Mouse (Mus musculus) olfactory bulb, adult 2 months (tissue): ENCODE results near the gene Tex21. TPM values are rescaled to one million over a fixed set of nuclear protein-coding genes. Genes with fewer than 3 reads are reported as not detected.
"Not testable (repeated sequence)": the region's sequence is repeated elsewhere in the genome, so short reads cannot be mapped to it uniquely, and the experiment has no call there.

Experiments
- H3K27ac ChIP-seq: fragments of 200-500 bp; 2 replicates; pipeline ENCODE4 v1.5.1; 2012; ENCODE audit warnings: low read depth, low read length; ENCODE audit not compliant: insufficient read depth
- H3K4me1 ChIP-seq: fragments of 200-500 bp; 2 replicates; pipeline ENCODE4 v1.6.1; 2012; ENCODE audit warnings: low read length; ENCODE audit not compliant: control insufficient read depth, insufficient read depth
- H3K4me3 ChIP-seq: fragments of 200-500 bp; 2 replicates; pipeline ENCODE4 v1.5.1; 2012; ENCODE audit warnings: mild to moderate bottlenecking, low read depth, low read length, moderate library complexity; ENCODE audit not compliant: insufficient read depth
- CTCF ChIP-seq: fragments of 200-500 bp; IDR thresholded peaks from 2 replicates; pipeline ENCODE4 v1.5.1; 2012; ENCODE audit warnings: low read depth, mild to moderate bottlenecking, low read length, moderate library complexity; ENCODE audit not compliant: insufficient read depth
- POLR2A ChIP-seq: fragments of 200-500 bp; IDR thresholded peaks from 2 replicates; pipeline ENCODE4 v1.6.1; 2012; ENCODE audit warnings: mild to moderate bottlenecking, low read depth, low read length, moderate library complexity; ENCODE audit not compliant: insufficient read depth
- WGBS: fragments of 180-500 bp; shearing (Covaris S2); methylation state at CpG from one replicate; pipeline ENCODE4 v1.1.7; 2018; 5-methylcytosine and 5-hydroxymethylcytosine counted together
- polyA plus RNA-seq: library from polyadenylated mRNA; stranded (reverse); fragments of >200 nt; gene quantifications from 2 replicates; pipeline ENCODE4 v1.2.4, GENCODE M21; 2012; ENCODE audit warnings: low replicate concordance; ENCODE audit not compliant: missing spikeins, insufficient read depth, insufficient read length

The Tex21 gene
- polyA plus RNA-seq, 1 experiment, result not detected

DNA sequence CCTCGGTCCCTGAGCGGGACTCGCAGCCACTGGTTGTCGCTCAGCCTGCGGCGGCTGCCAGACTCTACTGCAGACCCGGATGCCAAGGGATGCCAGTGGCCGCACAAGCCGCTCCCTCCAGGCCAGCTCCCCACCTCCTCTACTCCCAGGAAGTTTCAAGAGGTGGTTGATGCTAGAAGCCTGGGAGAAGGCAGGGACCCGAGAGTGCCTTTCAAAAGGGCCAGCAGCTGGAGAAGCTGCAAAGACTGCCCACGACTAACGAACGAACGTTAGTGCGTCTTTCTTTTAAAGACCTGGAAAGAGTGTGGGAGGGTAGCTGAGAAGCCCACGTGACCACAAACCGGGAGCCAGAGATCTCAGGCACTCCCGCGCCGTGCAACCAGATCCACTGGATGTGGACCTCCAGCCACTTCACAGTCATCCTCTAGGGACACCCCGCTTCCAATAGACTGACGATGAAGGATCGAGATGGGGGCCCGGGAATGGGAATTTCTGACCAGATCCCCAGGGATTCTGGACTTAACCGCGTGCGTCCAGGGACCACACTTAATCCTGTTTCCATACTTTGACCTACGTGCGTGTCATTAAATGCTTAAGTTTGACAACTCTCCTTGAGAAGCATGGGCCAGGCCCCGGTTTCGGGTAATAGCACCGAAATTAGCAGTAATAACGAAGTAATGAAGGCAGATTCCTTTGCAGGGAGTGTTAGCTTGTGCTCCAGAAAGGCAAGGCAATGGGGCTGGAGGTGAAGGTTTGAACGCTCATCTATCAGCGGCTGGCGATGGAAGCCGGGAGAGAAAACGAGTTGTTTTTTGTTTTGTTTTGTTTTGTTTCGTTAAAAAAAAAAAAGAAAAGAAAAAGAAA, 69.3 kb downstream of the Tex21 start, which contains the start of gene Esr2:
Gene Esr2, minus strand, starts transcription at position 260 of the 864 bp plus-strand sequence.
- peak within 1 kb of the TSS; percentile 38 for H3K4me3 ChIP-seq
- no peak within 1 kb of the TSS for H3K27ac ChIP-seq
- WGBS, result 2% methylated on average over 39 of the region's 39 CpGs
- H3K4me1 ChIP-seq, result peaks cover 6% of the 10 kb centered on the region; the same call in 1 of the 2 replicates
- no peak for TF ChIP-seq POLR2A
- TF ChIP-seq CTCF, result no peak

DNA sequence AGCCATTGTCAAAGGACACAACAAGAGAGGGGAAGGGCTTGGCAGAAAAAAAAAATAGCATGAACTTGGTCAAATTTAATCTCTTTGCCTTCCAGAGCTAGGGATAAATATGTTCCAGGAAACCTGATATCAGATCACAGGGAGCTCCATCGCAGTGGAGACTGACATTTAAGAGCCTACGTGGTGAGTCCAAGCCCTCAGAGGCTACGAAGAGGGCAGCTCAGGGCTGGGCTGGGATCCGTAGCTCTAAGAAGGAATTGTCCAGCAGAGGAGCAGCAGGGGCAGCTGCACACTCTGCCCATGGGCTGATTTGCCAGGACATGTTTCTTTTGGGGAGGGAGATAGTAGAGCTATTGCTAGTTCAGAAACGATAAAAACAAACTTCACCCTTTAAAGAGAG, 80.9 kb downstream of the Tex21 start:
- TF ChIP-seq POLR2A, result no peak
- no peak for TF ChIP-seq CTCF
- H3K4me3 ChIP-seq, result no peak overlapping the region
- WGBS, result 73% methylated on average over 5 of the region's 5 CpGs
- H3K4me1 ChIP-seq, result no peaks in the 10 kb centered on the region
- no peak overlapping the region for H3K27ac ChIP-seq

DNA sequence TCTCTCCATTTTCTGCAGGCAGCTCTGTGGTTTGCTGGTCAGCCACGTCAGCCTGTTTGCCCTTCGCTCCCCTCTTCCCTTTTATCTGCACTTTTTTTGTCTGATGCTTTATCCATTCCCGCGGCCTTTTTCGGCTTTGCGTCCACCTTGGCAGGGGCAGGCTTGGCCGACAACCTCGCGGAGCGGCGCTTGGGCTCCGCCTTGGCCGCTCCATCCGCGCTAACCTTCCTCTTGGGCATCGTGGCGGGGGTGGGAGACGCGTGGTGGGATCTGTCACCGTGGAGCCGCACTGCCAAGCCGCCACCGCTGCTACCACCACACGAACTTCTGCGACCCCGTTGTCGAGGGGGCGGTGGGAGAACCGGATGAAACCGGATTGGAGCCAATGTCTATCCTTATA, 94.2 kb downstream of the Tex21 start:
- not testable (repeated sequence) for H3K27ac ChIP-seq, H3K4me1 ChIP-seq
- H3K4me3 ChIP-seq, result peak overlapping the region; percentile 33
- 22% methylated on average over 30 of the region's 30 CpGs for WGBS

Other genes starting within 250 kb of the Tex21 start
- not detected in 2 replicates for gene Esr2, start 69.5 kb downstream of the Tex21 start, polyA plus RNA-seq
- not detected in 2 replicates for gene Mthfd1, start 8.6 kb upstream of the Tex21 start, polyA plus RNA-seq
- gene Akap5, start 78.1 kb upstream of the Tex21 start, polyA plus RNA-seq, result not detected in 2 replicates
- gene Zbtb25, start 122.9 kb upstream of the Tex21 start, polyA plus RNA-seq, result not detected in 2 replicates
- not detected in 2 replicates for gene Zbtb1, start 123.5 kb upstream of the Tex21 start, polyA plus RNA-seq
- gene Hspa2, start 157.4 kb upstream of the Tex21 start, polyA plus RNA-seq, result not detected in 2 replicates
- gene Ppp1r36, start 170.8 kb upstream of the Tex21 start, polyA plus RNA-seq, result not detected in 2 replicates